Comparison of ENCODE assay signal across 8 mouse cellular contexts in genomic region chr2:30722263-30723050, GRCm38 (mm10).
DNase-seq lines count a peak whose midpoint lies in the region; ATAC-seq and TF ChIP-seq lines count a peak whose summit lies in the region.

No protein-coding gene starts in this region.

- peak overlapping the region; percentile 34 for H3K9ac ChIP-seq in limb, embryonic 14.5 days (ENCODE audit: low read depth, low read length, severe bottlenecking)

- no peaks in the 10 kb centered on the region for H3K9me3 ChIP-seq in hindbrain, embryonic 10.5 days
- no peaks in the 10 kb centered on the region for H3K9me3 ChIP-seq in limb, embryonic 14.5 days (ENCODE audit: control insufficient read depth, low read length)

- no peaks in the 10 kb centered on the region for H3K27me3 ChIP-seq in hindbrain, embryonic 10.5 days (ENCODE audit: insufficient read depth, poor library complexity, severe bottlenecking)
- no peaks in the 10 kb centered on the region for H3K27me3 ChIP-seq in limb, embryonic 14.5 days (ENCODE audit: control insufficient read depth, insufficient read depth, low read length)

- intact Hi-C loops in gastrocnemius, adult 2 months (cut with DNase I): loop anchor here (5.0 kb wide), 1 partner anchor 45 kb away; no protein-coding TSS in a partner anchor

- no peak for TF ChIP-seq POLR2A in limb, embryonic 14.5 days (IDR thresholded peaks at IDR 0.05; ENCODE audit: borderline replicate concordance, extremely low read depth, insufficient read depth, insufficient read length)

- H3K4me2 ChIP-seq in limb, embryonic 14.5 days (replicated peaks; ENCODE audit: low read depth, low read length, severe bottlenecking): no peak overlapping the region

- no peaks in the 10 kb centered on the region for H3K36me3 ChIP-seq in hindbrain, embryonic 10.5 days
- H3K36me3 ChIP-seq in limb, embryonic 14.5 days (ENCODE audit: control insufficient read depth, insufficient read depth, low read length): no peaks in the 10 kb centered on the region

- 9% methylated on average over 7 of the region's 7 CpGs for WGBS in hindbrain, embryonic 10.5 days
- 23% methylated on average over 7 of the region's 7 CpGs for WGBS in limb, embryonic 14.5 days

- no peak for DNase-seq in gastrocnemius, adult 2 months
- DNase-seq in gastrocnemius, adult 18-20 months (ENCODE audit: low spot score): no peak
- DNase-seq in brain, adult 2 months (ENCODE audit: low read depth, low spot score): peak; percentile 68
- DNase-seq in hindbrain, embryonic 10.5 days (ENCODE audit: low spot score): peak; percentile 47
- DNase-seq in limb, embryonic 14.5 days (ENCODE audit: low spot score): no peak
- DNase-seq in spleen, postnatal 4 days (ENCODE audit: low spot score in 2 of 2): no peak
- DNase-seq in urinary bladder, adult 2 months (ENCODE audit: low spot score): no peak

- H3K4me3 ChIP-seq in gastrocnemius, adult 2 months: no peak overlapping the region
- H3K4me3 ChIP-seq in hindbrain, embryonic 10.5 days: peak overlapping the region; percentile 53
- no peak overlapping the region for H3K4me3 ChIP-seq in limb, embryonic 14.5 days (replicated peaks; ENCODE audit: low read length)

- H3K27ac ChIP-seq in gastrocnemius, adult 2 months: peak overlapping the region; percentile 96
- peak overlapping the region; percentile 100 for H3K27ac ChIP-seq in hindbrain, embryonic 10.5 days
- peak overlapping the region; percentile 97 for H3K27ac ChIP-seq in limb, embryonic 14.5 days (replicated peaks; ENCODE audit: low read depth, low read length)

- H3K4me1 ChIP-seq in hindbrain, embryonic 10.5 days (replicated peaks): peaks cover 95% of the 10 kb centered on the region
- peaks cover 76% of the 10 kb centered on the region for H3K4me1 ChIP-seq in limb, embryonic 14.5 days (ENCODE audit: control insufficient read depth, insufficient read depth, low read length)

- TF ChIP-seq CTCF in gastrocnemius, adult 2 months (IDR thresholded peaks at IDR 0.05): no peak

- ATAC-seq in limb, embryonic 14.5 days (ENCODE audit: low FRiP score, low read depth): no peak
- no peak for ATAC-seq in megakaryocyte, adult 5-6 weeks (ENCODE audit: poor library complexity, severe bottlenecking)

Comparison
In these comparisons a context has a peak if more than half of its experiments do, and no peak if none do; other contexts are left out.
1. DNase-seq: peak in brain, adult 2 months (single experiment) and hindbrain, embryonic 10.5 days (single experiment); none in gastrocnemius, adult 2 months (single experiment), gastrocnemius, adult 18-20 months (single experiment), limb, embryonic 14.5 days (single experiment), spleen, postnatal 4 days (0 of 2) and urinary bladder, adult 2 months (single experiment).
2. Peak in every context shown above with its lines, with median percentiles within 50 percentile points of each other: H3K27ac ChIP-seq.